Mouse (Mus musculus) small intestine, adult 10 weeks (tissue): Measurements from ENCODE around the gene Trnau1ap. TPM values are rescaled to one million over a fixed set of nuclear protein-coding genes. Genes with fewer than 3 reads are reported as not detected.

ENCODE experiments used
- polyA plus RNA-seq: library from polyadenylated mRNA; stranded (reverse); fragments of 350-450 nt; fragmentation: Illumina TruSeq; extraction: RNeasy Lipid Tissue Mini Kit (QIAGEN cat#74804); gene quantifications from one replicate; pipeline ENCODE4 v1.2.3, GENCODE M21; 2014; ENCODE audit warnings: low replicate concordance

Trnau1ap gene
- 4.9 TPM for polyA plus RNA-seq

DNA sequence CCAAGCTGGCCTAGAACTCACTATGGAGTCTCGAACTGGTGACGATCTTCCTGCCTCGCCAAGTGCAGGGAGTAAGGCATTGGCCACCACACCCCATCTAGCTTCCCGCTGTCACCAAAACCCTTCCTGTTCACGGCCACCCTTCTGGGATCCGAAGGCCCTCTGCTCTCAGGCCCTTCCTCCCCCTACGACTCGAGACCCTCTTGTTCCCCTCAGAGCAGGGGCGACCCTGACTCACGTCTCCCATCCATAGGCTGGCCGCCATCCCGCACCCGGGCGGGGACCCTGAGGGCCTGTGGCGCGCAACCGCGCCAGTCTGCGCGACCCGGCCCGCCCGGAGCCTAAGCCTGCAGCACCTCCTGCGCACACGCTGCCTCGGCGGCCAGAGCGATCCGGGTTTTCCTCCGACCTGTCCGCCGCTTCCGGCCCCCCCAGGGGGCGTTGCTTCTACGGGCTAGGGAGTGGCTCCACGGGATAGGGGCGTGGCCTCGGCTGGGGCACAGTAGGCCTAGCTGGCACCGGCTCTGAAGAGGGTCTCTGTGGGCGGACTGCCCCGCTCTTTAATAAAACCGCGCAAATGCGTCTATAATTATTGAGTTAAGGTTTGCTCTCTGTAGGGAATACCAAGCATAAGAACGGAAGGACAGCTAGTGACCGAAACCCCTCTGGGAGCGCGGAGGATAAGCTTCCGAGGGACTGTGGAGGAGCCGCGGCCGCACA lies at the start of gene Trnau1ap:
Gene Trnau1ap (minus strand): TSS at position 424 of the 720 bp plus-strand sequence.

GRCm38 (mm10) chr4:132353481-132353885 lies 24.1 kb upstream of the Trnau1ap start, which contains the start of gene Rcc1:
TSS of gene Rcc1 (minus strand) at chr4:132353605.

DNA sequence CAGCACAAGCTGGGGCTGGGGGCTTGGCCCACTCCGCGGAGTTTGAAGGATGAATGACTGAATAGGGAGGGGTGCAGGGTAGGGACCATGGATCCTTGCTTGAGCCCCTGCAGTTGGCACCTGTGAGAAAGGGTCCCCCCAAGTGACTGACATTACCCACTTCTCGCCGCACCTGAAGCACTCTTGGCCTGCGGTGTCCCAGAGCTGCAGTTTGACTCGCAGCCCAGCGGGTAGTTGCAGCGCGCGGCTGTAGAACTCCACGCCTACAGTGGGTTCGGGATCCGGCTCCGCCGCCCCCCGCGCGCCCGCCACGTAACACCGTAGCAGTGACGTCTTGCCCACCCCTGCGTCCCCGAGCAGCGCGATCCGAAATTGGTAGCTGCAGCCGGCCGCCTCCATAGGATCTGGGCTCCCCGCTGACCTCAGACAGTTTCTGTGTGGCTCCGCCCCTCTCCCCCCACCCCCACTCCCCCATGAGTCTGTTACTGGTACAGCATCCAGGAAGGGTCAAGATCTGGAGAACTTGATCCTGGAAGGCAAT lies 26.3 kb downstream of the Trnau1ap start, which contains the start of gene Rab42:
Gene Rab42 (minus strand): TSS at position 447 of the 541 bp plus-strand sequence.

GRCm38 (mm10) chr4:132274156-132274862 lies 55.0 kb downstream of the Trnau1ap start, which contains the start of gene Taf12:
TSS of gene Taf12 (plus strand) at chr4:132274375.

Other genes starting within 250 kb of the Trnau1ap start
- not detected for gene Oprd1, start 185.1 kb downstream of the Trnau1ap start, polyA plus RNA-seq
- 86.0 TPM for gene Ythdf2, start 117.2 kb downstream of the Trnau1ap start, polyA plus RNA-seq
- 3.2 TPM for gene Gmeb1, start 67.9 kb downstream of the Trnau1ap start, polyA plus RNA-seq
- gene Taf12, start 55.2 kb downstream of the Trnau1ap start, polyA plus RNA-seq = 21.8 TPM
- not detected for gene Rab42, start 26.2 kb downstream of the Trnau1ap start, polyA plus RNA-seq
- gene Rcc1, start 24.1 kb upstream of the Trnau1ap start, polyA plus RNA-seq = 5.2 TPM
- 32.2 TPM for gene Phactr4, start 93.0 kb upstream of the Trnau1ap start, polyA plus RNA-seq
- gene Med18, start 134.4 kb upstream of the Trnau1ap start, polyA plus RNA-seq = 2.1 TPM
- 0.15 TPM for gene Sesn2, start 181.0 kb upstream of the Trnau1ap start, polyA plus RNA-seq
- 553 TPM for gene Atpif1, start 204.1 kb upstream of the Trnau1ap start, polyA plus RNA-seq
- gene Dnajc8, start 206.0 kb upstream of the Trnau1ap start, polyA plus RNA-seq = 176 TPM
- 2.0 TPM for gene Ptafr, start 234.5 kb upstream of the Trnau1ap start, polyA plus RNA-seq